Mouse (Mus musculus) thymus, adult 2 months (tissue): ENCODE results near the gene Ntm. TPM values are rescaled to one million over a fixed set of nuclear protein-coding genes. Genes with fewer than 3 reads are reported as not detected.

Experiments used
- DNase-seq: peaks from one replicate; pipeline ENCODE4 v3.0.0; 2021
- H3K27ac ChIP-seq: fragments of 200-500 bp; 2 replicates; pipeline ENCODE4 v1.5.1; 2012; ENCODE audit warnings: low read length, control low read depth; ENCODE audit not compliant: control insufficient read depth, insufficient read depth
- H3K27me3 ChIP-seq: fragments of 200-500 bp; 2 replicates; pipeline ENCODE4 v1.6.1; 2012; ENCODE audit warnings: mild to moderate bottlenecking, low read length, moderate library complexity, mixed read lengths; ENCODE audit not compliant: control insufficient read depth, insufficient read depth
- H3K36me3 ChIP-seq: fragments of 200-500 bp; 2 replicates; pipeline ENCODE4 v1.6.1; 2012; ENCODE audit warnings: mild to moderate bottlenecking, low read length, moderate library complexity; ENCODE audit not compliant: control insufficient read depth, insufficient read depth
- H3K4me1 ChIP-seq: fragments of 200-500 bp; replicated peaks from 2 replicates; pipeline ENCODE4 v1.6.1; 2012; ENCODE audit warnings: low read length; ENCODE audit not compliant: control insufficient read depth, insufficient read depth
- H3K4me3 ChIP-seq: fragments of 200-500 bp; 2 replicates; pipeline ENCODE4 v1.5.1; 2012; ENCODE audit warnings: mild to moderate bottlenecking, low read length, control low read depth, moderate library complexity; ENCODE audit not compliant: control insufficient read depth, insufficient read depth
- CTCF ChIP-seq: fragments of 200-500 bp; IDR thresholded peaks from 2 replicates; pipeline ENCODE4 v1.5.1; 2012; ENCODE audit warnings: mild to moderate bottlenecking, control low read depth, low read length, moderate library complexity, borderline replicate concordance; ENCODE audit not compliant: control insufficient read depth, poor library complexity, insufficient read depth; ENCODE audit errors: extremely low read depth
- POLR2A ChIP-seq: fragments of 200-500 bp; IDR thresholded peaks from 2 replicates; pipeline ENCODE4 v1.6.1; 2012; ENCODE audit warnings: mild to moderate bottlenecking, low read length, control low read depth, moderate library complexity; ENCODE audit not compliant: control insufficient read depth, poor library complexity, insufficient read depth; ENCODE audit errors: extremely low read depth
- WGBS: fragments of 180-500 bp; shearing (Covaris S2); methylation state at CpG from one replicate; pipeline ENCODE4 v1.1.7; 2018; 5-methylcytosine and 5-hydroxymethylcytosine counted together
- polyA plus RNA-seq: library from polyadenylated mRNA; depleted of rRNA; stranded (reverse); fragments of >200 nt; gene quantifications from 2 replicates; pipeline ENCODE4 v1.2.3, GENCODE M21; 2012

Ntm gene
- polyA plus RNA-seq, 1 experiment = 0.19 TPM

DNA sequence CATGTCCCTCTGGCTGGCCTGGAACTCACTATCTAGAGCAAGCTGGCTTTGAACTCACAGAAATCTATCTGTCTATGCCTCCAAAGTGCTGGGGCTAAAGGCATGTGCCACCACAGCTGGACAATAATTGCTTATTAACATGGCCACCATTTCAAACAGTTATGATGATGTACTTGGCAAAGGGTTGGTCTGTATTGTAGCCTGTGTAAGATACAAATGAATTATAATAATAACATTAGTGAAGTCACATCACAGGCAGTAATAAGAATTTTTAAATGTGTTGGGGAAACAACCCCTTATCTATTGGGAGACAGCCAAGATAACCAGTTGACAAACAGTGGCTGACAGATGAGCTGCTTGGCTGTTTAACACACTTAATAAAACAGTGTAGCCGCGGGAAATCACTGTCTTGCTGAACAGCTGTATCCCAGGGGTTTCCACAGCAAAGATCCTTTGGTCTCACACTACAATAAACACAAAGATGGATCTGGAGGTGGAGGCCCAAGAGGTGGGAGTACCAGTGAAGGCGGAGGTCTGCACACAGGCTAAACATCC, 302.8 kb downstream of the Ntm start:
- H3K4me1 ChIP-seq = no peaks in the 10 kb centered on the region
- H3K27ac ChIP-seq = no peak overlapping the region
- no peak for TF ChIP-seq POLR2A
- TF ChIP-seq CTCF = no peak
- WGBS = 75% methylated on average over 3 of the region's 3 CpGs
- H3K4me3 ChIP-seq = no peak overlapping the region
- no peaks in the 10 kb centered on the region for H3K36me3 ChIP-seq
- no peak for DNase-seq
- H3K27me3 ChIP-seq = no peaks in the 10 kb centered on the region

DNA sequence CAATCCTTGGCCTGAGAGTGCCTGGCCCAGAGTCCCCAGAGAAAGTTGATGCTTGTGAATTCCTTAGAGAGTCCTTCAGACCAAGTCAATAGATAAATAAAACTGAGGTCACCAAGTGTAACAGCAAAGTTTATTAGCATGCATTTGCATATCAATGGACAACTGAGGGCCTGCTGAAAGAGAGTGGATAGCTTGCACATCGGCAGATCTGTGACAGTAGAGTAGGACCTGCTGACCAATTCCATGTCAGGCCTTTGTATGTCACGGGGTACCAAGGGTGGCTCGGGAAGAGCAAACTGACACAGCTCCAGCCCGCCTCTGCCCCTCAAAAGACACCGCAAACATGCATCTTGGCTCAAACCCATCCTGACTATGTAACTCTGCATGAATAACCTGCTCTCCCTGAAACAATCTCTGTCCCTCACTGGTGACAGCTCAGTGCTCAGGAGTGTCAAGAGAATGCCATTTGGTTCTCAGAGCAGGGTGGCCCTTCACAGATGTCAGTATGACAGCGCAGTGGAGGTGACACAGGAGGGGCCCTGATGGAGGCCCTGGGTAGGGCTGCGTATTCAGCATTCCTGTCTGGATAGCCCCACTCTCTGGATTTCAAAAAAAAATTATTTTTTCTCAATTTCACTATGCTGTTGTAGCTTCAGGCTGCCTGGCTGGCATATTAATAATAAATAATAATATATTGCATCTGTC, 305.0 kb downstream of the Ntm start:
- Histone ChIP-seq H3K36me3 (no peaks in the 10 kb centered on the region), H3K4me3 (no peak overlapping the region), H3K27ac (no peak overlapping the region), H3K27me3 (no peaks in the 10 kb centered on the region), H3K4me1 (no peaks in the 10 kb centered on the region)
- no peak for DNase-seq
- TF ChIP-seq CTCF (no peak), POLR2A (no peak)
- 86% methylated on average over 7 of the region's 7 CpGs for WGBS

DNA sequence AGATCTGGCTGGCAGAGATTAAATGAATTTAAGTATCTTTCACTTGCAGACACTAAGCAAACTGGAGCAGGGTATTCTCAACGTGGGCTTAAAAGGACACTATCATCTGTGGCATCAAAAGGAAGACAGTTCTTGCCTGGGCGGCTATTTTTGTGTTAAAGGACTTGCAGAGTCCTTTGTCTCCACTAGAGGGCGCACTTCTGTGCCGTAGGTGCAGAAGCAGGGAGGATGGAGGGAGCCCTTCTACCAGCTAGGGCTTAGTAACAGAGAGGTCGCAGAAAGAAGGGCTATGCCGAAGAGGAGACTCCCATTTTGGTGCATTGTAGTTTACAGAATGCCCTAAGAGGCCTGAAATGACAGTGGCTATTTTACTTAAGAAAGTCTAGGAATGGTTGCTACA, 308.1 kb downstream of the Ntm start:
- no peak overlapping the region for H3K27ac ChIP-seq

DNA sequence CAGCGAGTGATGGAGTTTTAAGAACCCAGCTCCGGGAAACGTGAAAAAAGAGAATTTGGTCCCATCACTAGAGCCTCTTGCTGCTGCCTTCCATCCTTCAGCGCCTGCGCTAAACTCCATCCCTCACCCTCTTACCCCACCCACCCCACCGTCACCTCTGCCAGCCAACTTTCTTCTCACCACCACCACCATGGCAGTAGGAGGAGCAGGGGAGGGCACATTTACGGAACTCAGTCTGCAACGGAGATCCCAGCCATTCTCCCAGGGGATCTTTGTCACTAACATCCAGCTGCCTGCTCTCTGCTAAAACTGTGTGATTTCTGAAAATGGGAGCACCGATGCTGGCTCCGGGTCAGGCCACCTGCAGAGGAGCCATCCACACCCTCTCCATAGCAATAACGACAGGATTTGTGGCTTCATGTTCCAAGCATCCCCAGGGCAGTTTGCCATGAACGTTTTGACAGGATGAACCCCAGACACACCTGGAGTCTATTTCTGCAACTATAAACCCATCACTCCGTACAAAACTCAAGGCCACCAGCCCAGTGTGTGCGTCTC, 309.2 kb downstream of the Ntm start:
- DNase-seq = no peak
- Histone ChIP-seq H3K27ac (no peak overlapping the region), H3K4me3 (no peak overlapping the region), H3K27me3 (no peaks in the 10 kb centered on the region), H3K4me1 (no peaks in the 10 kb centered on the region), H3K36me3 (no peaks in the 10 kb centered on the region)
- WGBS = 81% methylated on average over 14 of the region's 14 CpGs
- TF ChIP-seq POLR2A (no peak), CTCF (no peak)

More for the DNA sequence above, 308.1 kb downstream of the Ntm start:
- no peaks in the 10 kb centered on the region for H3K4me1 ChIP-seq
- no peaks in the 10 kb centered on the region for H3K36me3 ChIP-seq
- no peak for DNase-seq
- H3K27me3 ChIP-seq = no peaks in the 10 kb centered on the region
- H3K4me3 ChIP-seq = no peak overlapping the region
- WGBS = 12% methylated on average over 6 of the region's 6 CpGs
- TF ChIP-seq CTCF (peak; percentile 31; the same call in 1 of the 2 replicates), POLR2A (no peak)

DNA sequence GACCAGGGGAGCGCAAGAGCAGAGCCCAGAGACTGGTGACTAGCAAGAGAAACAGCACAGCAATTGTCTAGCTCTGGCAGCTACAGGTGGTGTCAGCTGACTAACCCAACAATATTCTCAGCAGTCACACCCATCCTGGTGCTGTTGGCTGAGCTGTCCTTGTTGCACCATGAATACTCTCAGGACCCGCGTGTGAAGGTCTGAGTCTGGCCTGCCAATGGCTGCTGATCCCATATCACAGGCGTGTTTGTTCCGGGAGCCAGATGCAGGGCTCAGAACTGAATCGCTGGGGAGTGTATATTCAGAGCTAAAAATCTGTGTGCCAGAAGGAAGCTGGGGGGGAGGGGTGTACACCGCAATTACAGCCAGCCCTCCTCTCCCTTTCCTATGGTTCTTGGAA, 310.1 kb downstream of the Ntm start:
- Histone ChIP-seq H3K4me3 (no peak overlapping the region), H3K4me1 (no peaks in the 10 kb centered on the region), H3K36me3 (no peaks in the 10 kb centered on the region), H3K27ac (no peak overlapping the region), H3K27me3 (no peaks in the 10 kb centered on the region)
- TF ChIP-seq CTCF (no peak), POLR2A (no peak)
- no peak for DNase-seq
- 83% methylated on average over 7 of the region's 7 CpGs for WGBS

DNA sequence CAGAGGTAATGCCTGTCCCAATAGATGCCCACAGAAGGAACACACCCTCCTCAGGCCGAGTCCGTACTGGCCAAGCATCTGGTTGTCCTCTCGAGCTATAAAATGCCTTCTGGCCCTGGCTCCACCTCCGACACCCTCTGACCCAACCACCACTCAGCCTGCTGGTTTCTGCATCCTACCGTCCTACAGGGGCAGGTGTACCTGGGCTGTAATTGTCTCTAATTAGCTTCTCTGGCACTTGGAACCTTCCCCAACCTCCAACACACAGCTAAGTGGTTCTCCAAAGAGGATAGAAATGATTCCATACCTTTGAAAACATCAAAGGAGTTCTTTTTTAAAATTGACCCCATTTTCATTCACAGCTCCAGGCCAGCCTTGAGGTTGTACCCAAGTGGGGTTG, 311.1 kb downstream of the Ntm start:
- WGBS = 88% methylated on average over 5 of the region's 5 CpGs
- no peaks in the 10 kb centered on the region for H3K36me3 ChIP-seq
- no peaks in the 10 kb centered on the region for H3K27me3 ChIP-seq
- TF ChIP-seq POLR2A (no peak), CTCF (no peak)
- no peak overlapping the region for H3K4me3 ChIP-seq
- H3K27ac ChIP-seq = no peak overlapping the region
- no peak for DNase-seq
- H3K4me1 ChIP-seq = no peaks in the 10 kb centered on the region
